Mouse (Mus musculus) cerebral cortex, adult 2 months (tissue): Measurements from ENCODE around the gene Emc7.

Source experiments
- WGBS: fragments of 180-500 bp; shearing (Covaris S2); methylation state at CpG from one replicate; pipeline ENCODE4 v1.1.7; 2018; 5-methylcytosine and 5-hydroxymethylcytosine counted together

Gene Emc7

GRCm38 (mm10) chr2:112482533-112483333 is 27.9 kb downstream of the Emc7 start:
- WGBS: 47% methylated on average over 5 of the region's 5 CpGs

GRCm38 (mm10) chr2:112483334-112483651 is 28.5 kb downstream of the Emc7 start:
- WGBS: 39% methylated on average over 2 of the region's 2 CpGs

DNA sequence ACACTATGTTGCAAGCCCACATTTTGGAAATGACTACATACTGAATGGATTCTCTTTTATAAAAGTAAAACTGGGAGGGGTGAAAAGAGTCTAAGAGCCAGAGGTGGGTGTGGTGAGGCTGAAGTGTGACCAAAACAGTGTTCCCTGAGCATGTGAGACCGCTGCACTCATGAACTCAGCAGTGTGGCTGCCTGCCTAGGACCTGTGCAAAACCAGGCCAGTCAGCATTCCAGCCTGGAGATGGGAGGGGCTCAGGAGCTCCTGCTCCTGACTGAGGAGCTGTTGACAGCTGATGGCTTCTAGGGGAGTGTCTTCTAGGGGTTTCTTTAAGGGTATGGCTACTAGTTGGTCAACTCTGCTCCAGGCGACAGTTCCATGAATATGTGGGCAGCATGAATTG is 30.1 kb downstream of the Emc7 start:
- 81% methylated on average over 2 of the region's 2 CpGs for WGBS

DNA sequence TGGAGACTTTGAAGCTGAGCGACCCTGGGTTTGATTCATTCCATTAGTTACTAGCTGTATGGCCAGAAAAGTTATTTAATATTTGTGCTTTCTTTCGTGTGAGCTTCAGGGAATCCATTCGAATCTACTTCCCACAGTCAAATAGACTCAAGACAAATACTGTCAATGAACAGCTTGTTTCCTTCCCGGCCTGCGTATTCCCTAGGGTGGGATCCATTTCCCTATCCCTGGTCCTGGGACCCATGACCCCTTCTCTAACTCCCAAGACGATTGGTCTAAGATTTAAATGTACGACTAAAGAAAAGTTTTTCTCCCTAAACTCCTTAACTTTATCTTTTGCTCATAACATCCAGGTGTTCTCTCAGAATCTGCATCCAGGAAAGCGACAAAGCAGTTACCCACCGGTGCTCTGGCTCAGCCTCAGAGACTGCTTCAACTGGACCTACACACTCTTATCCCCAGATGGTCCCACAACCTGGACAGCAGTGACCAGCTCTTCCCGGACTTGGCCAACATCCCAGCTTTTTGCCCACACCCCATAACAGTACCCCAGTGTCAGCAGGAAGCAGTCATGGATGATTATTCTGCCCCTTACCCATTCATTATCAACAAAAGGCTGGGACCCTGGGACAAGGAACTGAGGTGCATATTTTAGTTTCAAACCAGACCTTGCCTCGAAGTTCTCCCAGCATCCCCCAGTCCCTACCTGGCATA is 35.8 kb downstream of the Emc7 start:
- WGBS: 83% methylated on average over 11 of the region's 11 CpGs

GRCm38 (mm10) chr2:112491629-112492028 is 36.8 kb downstream of the Emc7 start:
- 78% methylated on average over 5 of the region's 5 CpGs for WGBS

DNA sequence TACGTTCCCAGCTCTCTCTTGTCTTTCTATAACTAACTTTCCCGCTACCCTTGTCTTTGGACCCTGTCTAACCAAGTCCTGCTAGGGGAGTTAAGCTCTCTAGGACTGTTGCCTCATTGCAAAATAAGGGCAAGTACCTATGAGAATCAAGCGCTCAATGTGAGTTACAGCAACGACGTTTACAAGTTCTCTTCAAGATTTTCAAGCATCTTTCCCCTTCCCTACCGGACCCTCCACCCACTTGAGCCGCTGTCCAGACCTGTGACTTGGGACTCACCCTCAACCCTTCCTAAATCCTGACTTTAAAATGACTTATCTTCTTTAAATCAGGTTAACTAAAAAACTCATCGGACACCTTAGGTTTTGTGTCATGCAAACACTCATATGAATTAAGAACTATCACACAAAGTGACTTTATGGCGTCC is 37.6 kb downstream of the Emc7 start:
- WGBS: 7% methylated on average over 9 of the region's 9 CpGs

DNA sequence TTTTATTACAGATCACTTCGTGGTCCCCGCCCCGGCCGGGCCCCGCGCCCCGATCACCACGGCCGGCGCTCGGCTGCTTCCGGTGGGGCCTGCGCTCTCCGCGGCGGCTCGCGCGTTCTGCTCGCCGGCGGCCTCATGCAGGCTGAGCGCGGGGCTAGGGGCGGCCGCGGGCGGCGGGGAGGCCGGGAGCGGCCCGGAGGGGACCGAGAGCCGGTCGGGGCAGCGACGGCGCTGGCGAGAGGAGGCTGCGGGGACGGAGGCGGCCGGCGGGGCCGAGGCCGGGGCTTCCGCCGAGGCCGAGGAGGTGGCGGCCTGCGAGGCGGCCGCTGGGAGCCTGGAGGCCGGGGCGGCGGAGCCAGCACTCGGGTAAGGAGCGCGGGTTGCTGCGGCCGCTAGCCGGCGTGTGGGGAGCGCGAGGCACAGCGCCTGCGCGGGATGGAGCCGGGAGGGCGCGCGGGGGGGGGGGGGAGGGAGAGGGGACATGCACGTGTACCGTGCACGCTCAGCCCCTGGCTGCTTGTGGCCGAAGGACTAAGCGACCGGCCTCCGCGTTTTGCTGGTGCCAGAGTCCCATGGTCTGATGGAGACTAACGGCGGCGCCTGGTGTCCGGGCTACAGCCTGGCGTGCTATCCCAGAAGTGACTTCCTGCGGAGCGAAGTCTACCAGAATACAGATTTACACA is 38.2 kb downstream of the Emc7 start, which contains the start of gene Aven:
Aven (plus strand) TSS at position 109 of the 683 bp plus-strand sequence.
- WGBS: under 1% methylated on average over 76 of the region's 87 CpGs

- 38% methylated on average over 11 of the region's 11 CpGs for WGBS
Measured at GRCm38 (mm10) chr2:112493539-112494260, 38.9 kb downstream of the Emc7 start.

- 81% methylated on average over 7 of the region's 7 CpGs for WGBS
Measured at GRCm38 (mm10) chr2:112497851-112498250, 43.1 kb downstream of the Emc7 start.

DNA sequence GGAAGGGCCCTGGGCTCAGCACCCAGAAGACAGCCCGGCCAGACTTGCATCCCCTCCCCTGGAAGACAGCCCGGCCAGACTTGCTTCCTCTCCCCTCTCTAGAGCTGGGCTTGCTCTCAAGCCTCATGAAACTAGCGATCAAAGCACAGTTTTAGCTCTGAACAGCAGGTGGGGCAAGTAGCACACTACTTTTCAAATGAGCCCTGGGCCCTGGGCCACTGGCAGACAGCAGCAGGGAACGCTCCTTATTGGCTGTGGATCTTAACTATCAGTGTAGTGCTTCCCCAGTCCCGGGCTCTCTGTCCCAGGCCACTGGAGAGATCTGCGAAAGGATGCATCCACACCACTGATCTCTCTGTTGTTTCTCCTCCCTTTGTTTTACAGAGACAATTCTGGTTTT is 46.4 kb downstream of the Emc7 start:
- WGBS: 7% methylated on average over 6 of the region's 6 CpGs

GRCm38 (mm10) chr2:112503978-112504377 is 49.2 kb downstream of the Emc7 start:
- 88% methylated on average over 6 of the region's 6 CpGs for WGBS

DNA sequence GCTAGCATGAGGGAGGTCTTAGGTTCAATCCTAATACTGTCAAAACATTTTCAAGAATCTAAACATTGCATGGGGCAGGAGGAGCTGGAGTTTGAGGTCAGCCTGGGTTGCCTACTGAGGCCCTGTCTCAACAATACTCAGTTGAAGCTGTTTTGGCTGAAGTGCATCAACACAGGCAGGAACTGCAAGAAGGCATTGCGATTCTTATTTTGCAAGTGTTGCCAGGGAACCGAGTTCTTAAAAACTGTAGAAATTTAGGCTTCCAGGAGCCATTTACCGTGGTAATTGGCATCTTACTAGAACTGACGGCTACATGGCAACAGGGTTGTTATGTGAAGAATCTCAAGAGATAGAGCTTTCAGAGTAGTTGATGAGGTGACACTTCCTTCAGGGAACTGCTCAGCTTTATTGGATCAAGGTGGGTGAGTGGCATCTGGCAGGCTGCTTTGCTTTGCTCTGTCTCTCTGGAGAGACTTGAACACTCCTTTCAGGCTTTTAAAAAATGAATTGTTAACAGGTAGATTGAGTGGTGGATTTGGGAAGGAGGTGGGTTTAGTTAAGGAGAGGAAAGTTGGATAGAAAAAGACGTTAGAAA is 52.1 kb downstream of the Emc7 start:
- WGBS: 56% methylated on average over 5 of the region's 5 CpGs

GRCm38 (mm10) chr2:112507444-112507843 is 52.6 kb downstream of the Emc7 start:
- 95% methylated on average over 1 of the region's 1 CpGs for WGBS

DNA sequence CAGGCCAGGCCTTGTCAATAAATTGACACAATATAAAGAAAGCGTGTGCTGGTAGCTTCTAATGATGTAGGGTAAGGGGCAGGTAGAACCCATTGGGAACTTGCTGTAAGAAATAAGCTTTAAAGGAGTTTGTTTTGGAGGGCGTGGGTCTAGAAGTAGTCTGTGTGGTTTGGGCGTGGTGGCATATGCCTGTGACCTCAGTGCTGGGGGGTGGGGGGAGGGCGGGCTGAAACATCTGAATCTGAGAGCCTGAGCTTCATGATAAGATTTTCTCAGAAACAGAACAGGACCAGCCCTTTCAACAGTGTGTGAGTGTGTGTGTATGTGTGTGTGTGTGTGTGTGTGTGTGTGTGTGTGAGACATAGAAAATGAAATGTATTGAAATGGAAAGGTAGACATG is 55.3 kb downstream of the Emc7 start:
- 89% methylated on average over 4 of the region's 4 CpGs for WGBS

DNA sequence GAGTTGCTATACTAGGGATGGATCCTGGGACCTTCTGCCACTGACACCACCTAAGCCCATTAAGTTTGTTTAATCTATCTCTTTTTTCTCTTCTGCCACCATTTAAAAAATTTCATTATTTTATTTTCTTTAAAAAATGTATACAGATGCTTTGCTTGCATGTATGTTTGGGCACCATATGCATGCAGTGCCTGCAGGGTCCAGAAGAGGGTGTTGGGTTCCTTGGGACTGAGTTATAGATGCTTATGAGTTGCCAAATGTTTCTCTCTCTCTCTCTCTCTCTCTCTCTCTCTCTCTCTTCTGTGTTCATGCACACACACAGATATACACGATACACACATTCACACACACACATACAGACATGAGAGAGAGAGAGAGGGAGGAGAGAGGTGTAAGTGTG is 58.2 kb downstream of the Emc7 start:
- WGBS: 91% methylated on average over 1 of the region's 1 CpGs

DNA sequence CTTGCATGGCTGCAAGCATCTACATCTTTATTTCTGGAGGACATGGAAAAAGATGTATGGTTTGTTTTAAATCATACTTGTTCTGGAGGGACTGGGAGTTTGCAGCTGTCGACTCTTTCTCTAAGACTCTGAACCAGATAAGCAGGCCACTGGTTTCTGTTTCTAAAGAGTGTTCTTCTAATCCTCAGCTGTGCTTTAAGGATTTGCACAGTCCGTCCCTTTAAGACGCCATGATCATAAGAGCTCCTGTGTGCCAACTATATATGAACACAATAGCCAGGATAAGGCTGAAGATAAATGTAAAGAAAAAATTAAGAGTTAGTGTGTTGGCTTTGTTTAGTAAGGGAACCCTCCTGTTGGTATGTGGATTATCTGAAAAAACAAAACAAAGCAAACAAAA is 61.9 kb downstream of the Emc7 start:
- WGBS: 93% methylated on average over 3 of the region's 3 CpGs

DNA sequence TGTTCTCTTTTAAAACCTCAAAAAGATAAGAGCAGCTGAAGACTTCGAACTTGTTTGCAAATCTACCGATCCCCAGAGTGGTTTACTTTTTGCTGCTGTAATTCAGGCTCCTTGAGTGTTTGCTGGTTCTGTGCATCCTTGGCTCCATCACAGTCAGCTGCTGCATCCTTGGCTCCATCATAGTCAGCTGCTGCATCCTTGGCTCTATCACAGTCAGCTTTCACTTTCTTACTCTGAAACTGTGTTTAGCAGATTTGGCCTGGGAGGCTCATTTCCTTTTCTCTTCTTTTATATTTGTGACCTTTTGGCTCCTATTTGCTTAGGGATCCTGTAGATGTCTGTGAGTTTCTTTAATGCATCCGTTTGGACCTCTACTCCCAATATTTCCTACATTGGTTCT is 62.4 kb downstream of the Emc7 start:
- WGBS: 89% methylated on average over 3 of the region's 3 CpGs

DNA sequence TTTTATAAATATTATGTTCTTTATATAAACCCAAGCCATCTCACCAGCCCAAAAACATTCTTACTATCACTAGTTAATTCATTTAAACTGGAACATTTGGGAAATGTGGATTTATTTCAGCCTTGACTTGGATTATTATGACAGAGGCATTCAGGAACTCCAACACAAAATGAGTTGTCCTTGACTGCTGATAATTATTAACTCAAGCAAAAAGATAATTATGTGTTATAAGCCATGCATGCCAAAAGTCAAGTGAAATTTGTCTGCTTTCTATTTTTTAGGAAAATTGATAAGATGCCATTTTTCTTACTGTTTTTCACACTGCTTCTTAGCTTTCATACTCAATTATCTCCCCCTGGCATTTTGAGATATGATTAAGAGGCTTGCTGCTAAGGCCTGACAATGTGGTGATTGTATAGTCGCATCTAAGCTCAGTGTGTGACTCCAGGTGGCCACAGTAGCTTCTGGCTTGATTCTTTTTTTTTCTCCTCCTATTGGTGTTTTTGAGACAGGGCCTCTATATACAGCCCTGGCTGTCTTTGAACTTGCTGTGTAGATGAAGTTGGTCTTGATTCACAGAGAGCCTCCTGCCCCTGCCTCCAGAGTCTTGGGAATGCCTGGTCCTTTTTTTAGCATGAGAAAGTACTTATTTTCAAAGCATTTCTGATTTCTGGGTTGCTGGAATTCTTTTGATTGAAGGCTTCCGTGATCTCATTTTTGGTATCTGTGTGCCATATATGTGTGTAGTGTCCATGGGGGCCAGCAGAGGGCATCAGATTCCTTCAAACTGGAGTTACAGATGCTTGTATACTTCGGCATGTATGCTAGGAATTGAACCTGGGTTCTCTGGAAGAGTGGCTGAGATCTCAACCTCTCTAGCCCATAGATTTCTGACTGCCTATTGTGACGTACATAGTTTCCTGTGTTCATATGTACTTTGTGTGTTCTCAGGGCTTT is 66.0 kb downstream of the Emc7 start:
- WGBS: 95% methylated on average over 4 of the region's 4 CpGs
